Mouse (Mus musculus) small intestine, adult 2 months (tissue): ENCODE data around the gene Cxcl13. TPM values are rescaled to one million over a fixed set of nuclear protein-coding genes. Genes with fewer than 3 reads are reported as not detected.
"Not testable (repeated sequence)": the region's sequence is repeated elsewhere in the genome, so short reads cannot be mapped to it uniquely, and the experiment has no call there.

ENCODE experiments used
- H3K27ac ChIP-seq: fragments of 200-500 bp; 2 replicates; pipeline ENCODE4 v1.5.1; 2012; ENCODE audit warnings: low read depth, low read length, control low read depth, inconsistent platforms; ENCODE audit not compliant: insufficient read depth
- H3K27me3 ChIP-seq: fragments of 200-500 bp; 2 replicates; pipeline ENCODE4 v1.6.1; 2012; ENCODE audit warnings: mild to moderate bottlenecking, moderate library complexity, low read length, inconsistent platforms; ENCODE audit not compliant: control insufficient read depth, insufficient read depth
- H3K36me3 ChIP-seq: fragments of 200-500 bp; 2 replicates; pipeline ENCODE4 v1.6.1; 2012; ENCODE audit warnings: mild to moderate bottlenecking, low read length, control low read depth, inconsistent platforms; ENCODE audit not compliant: control insufficient read depth, insufficient read depth
- H3K4me1 ChIP-seq: fragments of 200-500 bp; 2 replicates; pipeline ENCODE4 v1.6.1; 2012; ENCODE audit warnings: low read length, inconsistent platforms, mixed read lengths; ENCODE audit not compliant: control insufficient read depth, insufficient read depth, insufficient read length
- H3K4me3 ChIP-seq: fragments of 200-500 bp; 2 replicates; pipeline ENCODE4 v1.5.1; 2012; ENCODE audit warnings: low read depth, mild to moderate bottlenecking, control low read depth, inconsistent platforms, low read length, moderate library complexity
- CTCF ChIP-seq: fragments of 200-500 bp; IDR thresholded peaks from 2 replicates; pipeline ENCODE4 v1.5.1; 2012; ENCODE audit warnings: low read depth, mild to moderate bottlenecking, control low read depth, inconsistent platforms, low read length, moderate library complexity, mixed read lengths; ENCODE audit not compliant: insufficient replicate concordance, insufficient read length; ENCODE audit errors: extremely low read depth
- POLR2A ChIP-seq: fragments of 200-500 bp; IDR thresholded peaks from 2 replicates; pipeline ENCODE4 v1.6.1; 2012; ENCODE audit warnings: low read depth, mild to moderate bottlenecking, control low read depth, inconsistent platforms, low read length, moderate library complexity
- WGBS: fragments of 180-500 bp; shearing (Covaris S2); methylation state at CpG from one replicate; pipeline ENCODE4 v1.1.7; 2018; 5-methylcytosine and 5-hydroxymethylcytosine counted together
- polyA plus RNA-seq: library from polyadenylated mRNA; depleted of rRNA; stranded (reverse); fragments of >200 nt; gene quantifications from 2 replicates; pipeline ENCODE4 v1.2.3, GENCODE M21; 2012

Cxcl13 gene
- polyA plus RNA-seq, 1 experiment = 0.33 TPM

GRCm38 (mm10) chr5:95949946-95950701 is 6.6 kb upstream of the Cxcl13 start:
- H3K4me1 ChIP-seq = peaks cover 5% of the 10 kb centered on the region; the same call in 1 of the 2 replicates
- peak; percentile 39; the same call in 1 of the 2 replicates for TF ChIP-seq CTCF
- no peak for TF ChIP-seq POLR2A
- no peak overlapping the region for H3K27ac ChIP-seq
- no peak overlapping the region for H3K4me3 ChIP-seq
- WGBS = 25% methylated on average over 19 of the region's 19 CpGs
- H3K27me3 ChIP-seq = no peaks in the 10 kb centered on the region
- H3K36me3 ChIP-seq = no peaks in the 10 kb centered on the region

GRCm38 (mm10) chr5:95964940-95965339 is 8.2 kb downstream of the Cxcl13 start:
- WGBS = 26% methylated on average over 2 of the region's 2 CpGs
- H3K27me3 ChIP-seq = no peaks in the 10 kb centered on the region
- H3K4me3 ChIP-seq = no peak overlapping the region
- H3K4me1 ChIP-seq = no peaks in the 10 kb centered on the region
- H3K36me3 ChIP-seq = no peaks in the 10 kb centered on the region
- no peak overlapping the region for H3K27ac ChIP-seq
- TF ChIP-seq POLR2A = no peak

DNA sequence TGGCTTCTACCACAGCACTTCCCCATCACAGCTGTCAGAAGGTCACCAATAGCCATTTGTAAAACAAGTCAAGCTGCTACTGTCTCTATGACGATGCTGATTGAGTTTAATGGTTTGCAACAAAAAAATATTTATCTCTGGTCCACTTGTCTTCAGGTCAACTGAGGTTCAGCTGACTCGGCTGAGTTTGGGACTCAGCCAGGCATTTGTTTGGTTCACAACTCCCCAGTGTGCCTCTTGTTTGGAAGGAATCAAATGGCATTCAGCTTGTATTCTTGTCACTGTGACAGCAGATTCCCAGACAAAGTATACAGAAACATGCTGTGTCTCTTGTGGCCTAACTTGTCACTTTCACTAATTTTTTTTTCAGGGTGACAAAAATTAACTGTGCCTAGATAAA is 9.9 kb downstream of the Cxcl13 start:
- no peaks in the 10 kb centered on the region for H3K4me1 ChIP-seq
- H3K27ac ChIP-seq = no peak overlapping the region
- TF ChIP-seq POLR2A (no peak), CTCF (no peak)
- H3K27me3 ChIP-seq = no peaks in the 10 kb centered on the region
- 38% methylated on average over 2 of the region's 2 CpGs for WGBS
- H3K36me3 ChIP-seq = no peaks in the 10 kb centered on the region
- no peak overlapping the region for H3K4me3 ChIP-seq

GRCm38 (mm10) chr5:95970845-95971244 is 14.1 kb downstream of the Cxcl13 start:
- WGBS = 33% methylated on average over 6 of the region's 6 CpGs
- Histone ChIP-seq H3K4me3 (no peak overlapping the region), H3K36me3 (no peaks in the 10 kb centered on the region), H3K4me1 (no peaks in the 10 kb centered on the region), H3K27ac (no peak overlapping the region), H3K27me3 (0 out of 2 replicates have a peak, but pooled peaks cover 3% of the 10 kb centered on the region)
- TF ChIP-seq POLR2A = no peak
- TF ChIP-seq CTCF = peak; percentile 31; the same call in 1 of the 2 replicates

DNA sequence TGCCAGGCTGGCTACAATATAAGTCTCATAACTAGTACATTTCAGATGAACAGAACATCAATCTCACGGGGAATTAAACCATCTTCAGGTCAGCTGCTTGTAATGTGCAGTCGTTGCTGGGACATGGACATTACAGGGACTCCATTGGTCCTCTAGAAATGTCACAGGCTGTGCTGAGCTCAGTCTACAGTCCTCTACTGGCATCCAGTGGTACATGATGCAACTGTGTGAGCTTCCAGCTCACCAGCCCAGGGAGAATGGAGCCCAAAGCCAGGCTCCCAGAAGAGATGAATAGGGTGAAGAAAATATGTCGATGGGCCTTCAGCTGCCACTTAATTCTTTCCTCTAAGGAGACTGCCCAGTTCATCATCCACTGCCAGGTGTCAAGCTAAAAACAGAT is 15.5 kb downstream of the Cxcl13 start:
- Histone ChIP-seq H3K27me3 (0 out of 2 replicates have a peak, but pooled peaks cover 3% of the 10 kb centered on the region), H3K36me3 (no peaks in the 10 kb centered on the region), H3K4me3 (no peak overlapping the region), H3K4me1 (no peaks in the 10 kb centered on the region), H3K27ac (no peak overlapping the region)
- TF ChIP-seq CTCF (no peak), POLR2A (no peak)
- WGBS = 79% methylated on average over 3 of the region's 3 CpGs

DNA sequence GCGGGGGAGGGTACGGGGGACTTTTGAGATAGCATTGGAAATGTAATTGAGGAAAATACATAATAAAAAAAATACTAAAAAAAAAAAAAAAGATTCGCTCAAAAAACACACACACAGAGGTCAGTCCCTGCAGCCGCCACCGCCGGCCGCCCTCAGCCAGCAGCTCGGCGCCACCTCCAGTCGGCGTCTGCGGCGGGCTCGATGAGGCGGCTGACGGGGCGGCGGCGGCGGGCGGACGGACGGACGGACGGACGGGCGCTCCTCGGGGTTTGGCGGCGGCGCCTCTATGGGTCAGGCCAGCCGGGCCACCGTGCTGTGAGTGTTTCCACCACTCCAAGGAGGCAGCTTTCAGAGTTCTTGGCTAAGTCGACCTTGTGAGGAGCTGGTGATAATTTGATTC is 17.1 kb downstream of the Cxcl13 start:
- 39% methylated on average over 34 of the region's 34 CpGs for WGBS
- H3K27ac ChIP-seq = not testable (repeated sequence)

GRCm38 (mm10) chr5:95976299-95976698 is 19.5 kb downstream of the Cxcl13 start:
- Histone ChIP-seq H3K27me3 (0 out of 2 replicates have a peak, but pooled peaks cover 3% of the 10 kb centered on the region), H3K36me3 (no peaks in the 10 kb centered on the region), H3K4me1 (no peaks in the 10 kb centered on the region), H3K27ac (no peak overlapping the region), H3K4me3 (no peak overlapping the region)
- TF ChIP-seq POLR2A (no peak), CTCF (no peak)
- WGBS = 77% methylated on average over 1 of the region's 1 CpGs

More for the DNA sequence above, 17.1 kb downstream of the Cxcl13 start:
- H3K36me3 ChIP-seq, H3K4me1 ChIP-seq, H3K27me3 ChIP-seq, H3K4me3 ChIP-seq: not testable (repeated sequence)
